ENCODE assay signal across 31 mouse cellular contexts in genomic region chr10:37177071-37177470, GRCm38 (mm10).
"Had no signal": no experiment of that assay in that cellular context is flagged by ENCODE, and none has a peak within 500 bp of the region (broad histone marks: within the 10 kb centered on the region; RNA-seq: fewer than 3 reads in every experiment).

No protein-coding gene starts in this region.

- H3K4me3 ChIP-seq: heart, embryonic 10.5 days; heart, embryonic 12.5 days; heart, embryonic 13.5 days; heart, embryonic 15.5 days; hindbrain, embryonic 10.5 days; hindbrain, embryonic 12.5 days; hindbrain, embryonic 13.5 days; hindbrain, embryonic 15.5 days; intestine, embryonic 15.5 days; kidney, embryonic 15.5 days; layer of hippocampus, adult 2 months had no signal

- DNase-seq: heart, postnatal 10 days; heart, postnatal 14 days; heart, postnatal 36 days; heart, postnatal 4 days; kidney, adult 11 months; kidney, adult 18-20 months; kidney, adult 2 months; kidney, adult 8-10 months; kidney, adult 9 months; kidney, postnatal 10 days; kidney, postnatal 14 days; kidney, postnatal 25 days; kidney, postnatal 36 days; kidney, postnatal 4 days; layer of hippocampus, adult 9-11 months; layer of hippocampus, postnatal 36 days had no signal

- H3K9me3 ChIP-seq: heart, embryonic 10.5 days; heart, embryonic 15.5 days; hindbrain, embryonic 12.5 days; hindbrain, embryonic 13.5 days; hindbrain, embryonic 15.5 days; intestine, embryonic 15.5 days; kidney, embryonic 15.5 days had no signal

- H3K36me3 ChIP-seq: heart, embryonic 10.5 days; heart, embryonic 12.5 days; heart, embryonic 13.5 days; heart, embryonic 15.5 days; hindbrain, embryonic 10.5 days; hindbrain, embryonic 12.5 days; hindbrain, embryonic 13.5 days; hindbrain, embryonic 15.5 days; intestine, embryonic 15.5 days; kidney, embryonic 15.5 days had no signal

- H3K9ac ChIP-seq: heart, embryonic 12.5 days; heart, embryonic 13.5 days; heart, embryonic 15.5 days; hindbrain, embryonic 12.5 days; hindbrain, embryonic 13.5 days; hindbrain, embryonic 14.5 days; hindbrain, embryonic 15.5 days; intestine, embryonic 15.5 days; kidney, embryonic 15.5 days had no signal

- H3K27me3 ChIP-seq: heart, embryonic 12.5 days; heart, embryonic 13.5 days; heart, embryonic 15.5 days; hindbrain, embryonic 12.5 days; hindbrain, embryonic 13.5 days; hindbrain, embryonic 15.5 days; intestine, embryonic 15.5 days; kidney, embryonic 15.5 days had no signal

- H3K4me1 ChIP-seq: heart, embryonic 10.5 days; heart, embryonic 12.5 days; heart, embryonic 13.5 days; heart, embryonic 15.5 days; intestine, embryonic 15.5 days; kidney, embryonic 15.5 days had no signal

- H3K27ac ChIP-seq: heart, embryonic 10.5 days; heart, embryonic 13.5 days; heart, embryonic 15.5 days; hindbrain, embryonic 10.5 days; hindbrain, embryonic 12.5 days; hindbrain, embryonic 13.5 days; hindbrain, embryonic 14.5 days; hindbrain, embryonic 15.5 days; hindbrain, postnatal 0 days; intestine, embryonic 15.5 days; kidney, embryonic 15.5 days; kidney, postnatal 0 days; layer of hippocampus, adult 2 months had no signal

- H3K4me2 ChIP-seq: heart, embryonic 11.5 days; heart, embryonic 12.5 days; heart, embryonic 13.5 days; heart, embryonic 15.5 days; hindbrain, embryonic 12.5 days; hindbrain, embryonic 13.5 days; hindbrain, embryonic 14.5 days; hindbrain, embryonic 15.5 days; intestine, embryonic 15.5 days; kidney, embryonic 15.5 days had no signal
